Mouse (Mus musculus) lung, embryonic 16.5 days (tissue): ENCODE results near the gene Fkbp14. TPM values are rescaled to one million over a fixed set of nuclear protein-coding genes. Genes with fewer than 3 reads are reported as not detected.
A peak's percentile ranks its signal among the peaks of the same experiment; 100 is the strongest.

Experiments used
- ATAC-seq: fragments of 200-750 bp; cut with Nextera tagmentation; 2 replicates; pipeline ENCODE4 v1.8.0; 2017; ENCODE audit warnings: low read depth, mild to moderate bottlenecking, moderate library complexity
- H3K27ac ChIP-seq: fragments of 300-500 bp; sonication (generic); 2 replicates; pipeline ENCODE4 v1.5.1; 2014; ENCODE audit warnings: mild to moderate bottlenecking, control low read depth, low read length
- H3K27me3 ChIP-seq: fragments of 300-500 bp; sonication (generic); 2 replicates; pipeline ENCODE4 v1.6.1; 2014; ENCODE audit warnings: low read depth, low read length, mixed read lengths; ENCODE audit not compliant: control insufficient read depth, insufficient read depth
- H3K36me3 ChIP-seq: fragments of 300-500 bp; sonication (generic); 2 replicates; pipeline ENCODE4 v1.6.1; 2014; ENCODE audit warnings: low read length; ENCODE audit not compliant: control insufficient read depth, insufficient read depth
- H3K4me1 ChIP-seq: fragments of 300-500 bp; sonication (generic); replicated peaks from 2 replicates; pipeline ENCODE4 v1.6.1; 2014; ENCODE audit warnings: low read length, mixed read lengths; ENCODE audit not compliant: control insufficient read depth, insufficient read depth
- H3K4me2 ChIP-seq: fragments of 300-500 bp; sonication (generic); 2 replicates; pipeline ENCODE4 v1.6.1; 2014; ENCODE audit warnings: low read depth, low read length, control low read depth
- H3K4me3 ChIP-seq: fragments of 300-500 bp; sonication (generic); 2 replicates; pipeline ENCODE4 v1.5.1; 2014; ENCODE audit warnings: mild to moderate bottlenecking, low read length, control low read depth
- H3K9ac ChIP-seq: fragments of 300-500 bp; sonication (generic); 2 replicates; pipeline ENCODE4 v1.6.1; 2014; ENCODE audit warnings: low read length, control low read depth
- H3K9me3 ChIP-seq: fragments of 300-500 bp; sonication (generic); 2 replicates; pipeline ENCODE4 v1.6.1; 2016; ENCODE audit warnings: low read length; ENCODE audit not compliant: control insufficient read depth
- WGBS: fragments of 180-500 bp; shearing (Covaris S2); extraction: QIAGEN DNeasy Blood & Tissue Kit; methylation state at CpG from one replicate; pipeline ENCODE4 v1.1.7; 2014; 5-methylcytosine and 5-hydroxymethylcytosine counted together
- polyA plus RNA-seq: library from polyadenylated mRNA; unstranded; fragments of >200 nt; fragmentation: Nextera tagmentation; extraction: Ambion mirVana; gene quantifications from 2 replicates; pipeline ENCODE4 v1.2.1, GENCODE M21; 2015

Fkbp14 gene
- polyA plus RNA-seq, 1 experiment from 2014 or later, result 25.0 TPM

- 46% methylated on average over 3 of the region's 3 CpGs for WGBS
- peak; percentile 69; the same call in 1 of the 2 replicates for ATAC-seq
Measured at GRCm38 (mm10) chr6:54617363-54617762, 20.3 kb upstream of the Fkbp14 start.

GRCm38 (mm10) chr6:54606241-54606640 is 9.1 kb upstream of the Fkbp14 start:
- no peaks in the 10 kb centered on the region for H3K9me3 ChIP-seq
- H3K4me2 ChIP-seq, result no peak overlapping the region
- no peaks in the 10 kb centered on the region for H3K36me3 ChIP-seq
- no peak for ATAC-seq
- H3K27me3 ChIP-seq, result no peaks in the 10 kb centered on the region
- H3K27ac ChIP-seq, result no peak overlapping the region
- whole genome bisulfite sequencing, result 37% methylated on average over 4 of the region's 4 CpGs
- H3K4me3 ChIP-seq, result no peak overlapping the region
- no peak overlapping the region for H3K9ac ChIP-seq
- no peaks in the 10 kb centered on the region for H3K4me1 ChIP-seq

More at GRCm38 (mm10) chr6:54617363-54617762, 20.3 kb upstream of the Fkbp14 start:
- H3K27ac ChIP-seq, result no peak overlapping the region
- H3K36me3 ChIP-seq, result no peaks in the 10 kb centered on the region
- H3K9me3 ChIP-seq, result no peaks in the 10 kb centered on the region
- no peak overlapping the region for H3K4me3 ChIP-seq
- H3K27me3 ChIP-seq, result no peaks in the 10 kb centered on the region
- no peaks in the 10 kb centered on the region for H3K4me1 ChIP-seq
- H3K9ac ChIP-seq, result no peak overlapping the region
- H3K4me2 ChIP-seq, result no peak overlapping the region

DNA sequence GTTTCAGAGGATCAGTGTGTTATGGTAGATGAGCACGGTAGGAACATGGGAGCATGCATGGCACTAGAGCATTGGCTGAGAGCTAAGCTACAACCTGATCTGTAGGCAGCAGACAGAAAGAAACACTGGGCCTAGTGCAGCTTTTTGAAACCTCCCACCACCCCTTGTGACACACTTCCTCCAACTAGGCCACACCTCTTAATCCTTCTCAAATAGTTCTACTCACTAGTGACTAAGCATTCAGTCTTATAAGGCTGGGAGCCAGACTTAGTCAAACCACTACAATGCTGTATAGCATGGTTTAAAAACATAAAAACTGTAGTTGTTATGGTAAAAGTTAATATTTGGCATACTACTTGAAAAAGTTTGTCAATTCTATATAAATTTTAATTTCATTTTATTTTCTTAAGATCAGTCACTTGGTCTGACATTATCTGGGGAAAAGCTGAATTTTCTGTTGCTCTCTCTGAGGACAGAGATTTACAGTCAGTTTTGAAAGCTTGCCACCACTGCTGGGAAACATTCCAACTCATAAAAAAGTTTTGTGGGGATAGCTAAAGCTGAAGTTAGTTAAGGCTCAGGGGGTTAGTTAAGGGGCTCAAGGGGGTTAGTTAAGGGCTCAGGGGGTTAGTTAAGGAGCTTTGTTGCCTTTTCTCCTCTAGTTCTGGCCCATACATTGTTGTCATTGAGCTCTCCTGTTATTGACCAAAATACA is 7.0 kb upstream of the Fkbp14 start:
- H3K27ac ChIP-seq, result no peak overlapping the region
- H3K27me3 ChIP-seq, result no peaks in the 10 kb centered on the region
- 97% methylated on average over 1 of the region's 1 CpGs for WGBS
- H3K4me3 ChIP-seq, result no peak overlapping the region
- H3K9me3 ChIP-seq, result no peaks in the 10 kb centered on the region
- no peaks in the 10 kb centered on the region for H3K36me3 ChIP-seq
- H3K9ac ChIP-seq, result no peak overlapping the region
- no peak for ATAC-seq
- no peaks in the 10 kb centered on the region for H3K4me1 ChIP-seq
- no peak overlapping the region for H3K4me2 ChIP-seq

DNA sequence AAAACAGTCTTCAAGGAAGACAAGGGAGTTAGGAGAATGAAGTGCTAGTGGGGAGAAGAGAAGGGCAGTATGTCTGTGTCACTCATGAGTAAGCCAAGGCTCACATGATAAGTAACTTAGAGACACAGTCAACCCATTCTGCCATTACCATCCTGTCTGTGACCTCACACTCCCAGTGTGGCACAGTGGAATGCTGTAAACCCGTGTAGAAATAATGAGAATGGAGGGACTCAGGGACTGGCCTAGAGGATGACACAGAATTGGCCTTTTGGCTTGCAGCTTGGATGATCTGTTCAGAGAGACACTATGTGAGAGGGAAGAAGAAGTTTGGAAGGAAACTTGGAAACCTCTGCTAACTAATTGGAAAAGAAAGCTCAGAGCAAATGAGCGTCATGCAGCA is 5.8 kb upstream of the Fkbp14 start:
- ATAC-seq, result no peak
- Histone ChIP-seq H3K4me3 (no peak overlapping the region), H3K4me1 (no peaks in the 10 kb centered on the region), H3K36me3 (no peaks in the 10 kb centered on the region), H3K27me3 (no peaks in the 10 kb centered on the region), H3K27ac (no peak overlapping the region), H3K9ac (no peak overlapping the region), H3K4me2 (no peak overlapping the region), H3K9me3 (no peaks in the 10 kb centered on the region)
- 79% methylated on average over 2 of the region's 2 CpGs for WGBS

GRCm38 (mm10) chr6:54600681-54601347 is 3.7 kb upstream of the Fkbp14 start:
- no peaks in the 10 kb centered on the region for H3K27me3 ChIP-seq
- H3K4me2 ChIP-seq, result no peak overlapping the region
- H3K9ac ChIP-seq, result no peak overlapping the region
- no peaks in the 10 kb centered on the region for H3K9me3 ChIP-seq
- no peaks in the 10 kb centered on the region for H3K36me3 ChIP-seq
- peaks cover 7% of the 10 kb centered on the region for H3K4me1 ChIP-seq
- 63% methylated on average over 5 of the region's 5 CpGs for WGBS
- no peak overlapping the region for H3K27ac ChIP-seq
- ATAC-seq, result no peak
- H3K4me3 ChIP-seq, result no peak overlapping the region

GRCm38 (mm10) chr6:54597711-54598110 is 603 bp upstream of the Fkbp14 start:
- H3K4me2 ChIP-seq, result no peak overlapping the region
- 81% methylated on average over 3 of the region's 3 CpGs for WGBS
- peaks cover 9% of the 10 kb centered on the region for H3K4me1 ChIP-seq
- H3K36me3 ChIP-seq, result no peaks in the 10 kb centered on the region
- H3K27ac ChIP-seq, result no peak overlapping the region
- H3K4me3 ChIP-seq, result no peak overlapping the region
- no peak overlapping the region for H3K9ac ChIP-seq
- H3K9me3 ChIP-seq, result no peaks in the 10 kb centered on the region
- H3K27me3 ChIP-seq, result no peaks in the 10 kb centered on the region
- no peak for ATAC-seq

DNA sequence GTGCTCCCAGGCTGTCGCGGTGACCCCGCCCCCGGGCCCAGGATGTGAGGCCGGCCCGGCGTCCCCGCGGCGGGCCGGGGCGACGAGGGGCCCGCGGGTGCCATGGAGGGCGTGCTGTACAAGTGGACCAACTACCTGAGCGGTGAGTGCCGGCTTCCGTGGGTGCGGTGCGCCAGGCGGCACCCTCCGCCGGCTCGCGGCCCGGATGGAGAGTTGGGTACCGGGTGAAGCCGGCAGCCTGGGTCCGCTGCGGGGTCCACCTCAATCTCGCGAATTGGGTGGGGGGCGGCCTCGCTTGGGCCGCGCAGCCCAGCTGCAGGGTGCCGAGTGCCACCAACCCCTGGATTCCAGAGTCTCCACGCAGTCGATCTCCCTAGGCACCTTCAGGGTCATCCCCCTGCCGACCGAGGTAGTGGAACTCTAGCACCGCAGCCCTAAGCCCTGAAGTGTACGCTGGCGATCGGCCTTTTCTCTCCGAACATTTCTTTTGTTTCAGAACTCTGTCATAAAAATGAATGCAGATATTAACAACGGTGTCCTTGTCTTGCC is 1.7 kb downstream of the Fkbp14 start:
- H3K27ac ChIP-seq, result peak overlapping the region; percentile 70
- peak overlapping the region; percentile 85 for H3K9ac ChIP-seq
- under 1% methylated on average over 48 of the region's 48 CpGs for WGBS
- no peaks in the 10 kb centered on the region for H3K27me3 ChIP-seq
- peak overlapping the region; percentile 83 for H3K4me3 ChIP-seq
- no peaks in the 10 kb centered on the region for H3K9me3 ChIP-seq
- peak overlapping the region; percentile 85 for H3K4me2 ChIP-seq
- H3K36me3 ChIP-seq, result no peaks in the 10 kb centered on the region
- peaks cover 19% of the 10 kb centered on the region for H3K4me1 ChIP-seq
- no peak; the same call in 1 of the 2 replicates for ATAC-seq

GRCm38 (mm10) chr6:54594469-54595329 is 2.4 kb downstream of the Fkbp14 start, which contains the start of gene Plekha8:
Plekha8 (plus strand) TSS chr6:54595111.
- peaks cover 19% of the 10 kb centered on the region for H3K4me1 ChIP-seq
- peak; percentile 93 for ATAC-seq

More at GRCm38 (mm10) chr6:54594469-54595329, 2.4 kb downstream of the Fkbp14 start, which contains the start of gene Plekha8:
- no peaks in the 10 kb centered on the region for H3K36me3 ChIP-seq
- no peaks in the 10 kb centered on the region for H3K27me3 ChIP-seq
- WGBS, result under 1% methylated on average over 45 of the region's 49 CpGs
- H3K9ac ChIP-seq, result peak within 1 kb of the TSS; percentile 85
- H3K4me3 ChIP-seq, result peak within 1 kb of the TSS; percentile 83
- peak within 1 kb of the TSS; percentile 70 for H3K27ac ChIP-seq
- no peaks in the 10 kb centered on the region for H3K9me3 ChIP-seq
- H3K4me2 ChIP-seq, result peak within 1 kb of the TSS; percentile 85
